8 mouse cellular contexts compared by ENCODE assay signal in genomic region chr4:45320159-45320816, GRCm38 (mm10). TPM values are rescaled to one million over a fixed set of nuclear protein-coding genes. Genes with fewer than 3 reads are reported as not detected.
DNase-seq lines count a peak whose midpoint lies in the region; ATAC-seq and TF ChIP-seq lines count a peak whose summit lies in the region.

No protein-coding gene starts in this region.

- H3K27ac ChIP-seq in bone marrow, adult 2 months (ENCODE audit: control insufficient read depth, insufficient read depth, low read depth, low read length, poor library complexity): peak overlapping the region; percentile 94
- H3K27ac ChIP-seq in embryonic facial prominence, embryonic 14.5 days (replicated peaks; ENCODE audit: low read depth, low read length): peak overlapping the region; percentile 77
- peak overlapping the region; percentile 79 for H3K27ac ChIP-seq in limb, embryonic 13.5 days
- H3K27ac ChIP-seq in midbrain, embryonic 15.5 days: peak overlapping the region; percentile 86

- DNase-seq in 416B (ENCODE audit: low read depth): peak; percentile 90
- DNase-seq in embryonic facial prominence, embryonic 14.5 days (ENCODE audit: low spot score): peak; percentile 88
- DNase-seq in heart, adult 8-10 months (ENCODE audit: low spot score): peak; percentile 86
- peak; percentile 84 to 88 for DNase-seq in kidney, adult 8-10 months
- peak; percentile 66 to 77 for DNase-seq in spleen, adult 18-20 months

- under 1% methylated on average over 56 of the region's 56 CpGs for WGBS in bone marrow, adult 2 months
- under 1% methylated on average over 32 of the region's 56 CpGs for WGBS in embryonic facial prominence, embryonic 14.5 days
- WGBS in limb, embryonic 13.5 days: under 1% methylated on average over 56 of the region's 56 CpGs
- WGBS in midbrain, embryonic 15.5 days: under 1% methylated on average over 54 of the region's 56 CpGs

- peak; percentile 93 for ATAC-seq in embryonic facial prominence, embryonic 14.5 days (ENCODE audit: low read depth)
- peak; percentile 75; the same call in 1 of the 2 replicates for ATAC-seq in limb, embryonic 13.5 days (ENCODE audit: low FRiP score, low read depth)
- ATAC-seq in midbrain, embryonic 15.5 days (replicated peaks): peak; percentile 94

- peak overlapping the region; percentile 67 for H3K4me2 ChIP-seq in embryonic facial prominence, embryonic 14.5 days (ENCODE audit: low read depth, low read length)
- H3K4me2 ChIP-seq in limb, embryonic 13.5 days (replicated peaks): peak overlapping the region; percentile 72
- peak overlapping the region; percentile 70 for H3K4me2 ChIP-seq in midbrain, embryonic 15.5 days

- peaks cover 30% of the 10 kb centered on the region for H3K36me3 ChIP-seq in embryonic facial prominence, embryonic 14.5 days (ENCODE audit: control insufficient read depth, insufficient read depth, low read length)
- H3K36me3 ChIP-seq in limb, embryonic 13.5 days: peaks cover 29% of the 10 kb centered on the region
- peaks cover 15% of the 10 kb centered on the region; the same call in 1 of the 2 replicates for H3K36me3 ChIP-seq in midbrain, embryonic 15.5 days (replicated peaks)

- peak overlapping the region; percentile 93 for H3K4me3 ChIP-seq in bone marrow, adult 2 months (replicated peaks; ENCODE audit: control insufficient read depth, low read depth, low read length)
- peak overlapping the region; percentile 99 for H3K4me3 ChIP-seq in embryonic facial prominence, embryonic 14.5 days (ENCODE audit: low read depth, low read length)
- peak overlapping the region; percentile 95 for H3K4me3 ChIP-seq in limb, embryonic 13.5 days
- H3K4me3 ChIP-seq in midbrain, embryonic 15.5 days: peak overlapping the region; percentile 81

- peaks cover 9% of the 10 kb centered on the region for H3K27me3 ChIP-seq in embryonic facial prominence, embryonic 14.5 days (replicated peaks; ENCODE audit: control insufficient read depth, insufficient read depth, low read length)
- peaks cover 14% of the 10 kb centered on the region for H3K27me3 ChIP-seq in limb, embryonic 13.5 days
- peaks cover 22% of the 10 kb centered on the region for H3K27me3 ChIP-seq in midbrain, embryonic 15.5 days (replicated peaks)

- H3K9me3 ChIP-seq in embryonic facial prominence, embryonic 14.5 days (ENCODE audit: control insufficient read depth, low read length): peaks cover 4% of the 10 kb centered on the region; the same call in 1 of the 2 replicates
- H3K9me3 ChIP-seq in limb, embryonic 13.5 days: no peaks in the 10 kb centered on the region
- H3K9me3 ChIP-seq in midbrain, embryonic 15.5 days: no peaks in the 10 kb centered on the region

- TF ChIP-seq POLR2A in bone marrow, adult 2 months (IDR thresholded peaks at IDR 0.05; ENCODE audit: borderline replicate concordance, control insufficient read depth, low read depth, low read length): peak; percentile 79; the same call in 1 of the 2 replicates

- peak overlapping the region; percentile 94 for H3K9ac ChIP-seq in embryonic facial prominence, embryonic 14.5 days (ENCODE audit: low read depth, low read length)
- H3K9ac ChIP-seq in limb, embryonic 13.5 days: peak overlapping the region; percentile 95
- peak overlapping the region; percentile 86 for H3K9ac ChIP-seq in midbrain, embryonic 15.5 days

- H3K4me1 ChIP-seq in bone marrow, adult 2 months (ENCODE audit: control insufficient read depth, insufficient read depth, low read length): no peaks in the 10 kb centered on the region; the same call in 1 of the 2 replicates
- peaks cover 8% of the 10 kb centered on the region for H3K4me1 ChIP-seq in embryonic facial prominence, embryonic 14.5 days (ENCODE audit: control insufficient read depth, insufficient read depth, low read length)
- peaks cover 16% of the 10 kb centered on the region for H3K4me1 ChIP-seq in limb, embryonic 13.5 days
- H3K4me1 ChIP-seq in midbrain, embryonic 15.5 days: peaks cover 17% of the 10 kb centered on the region

- TF ChIP-seq CTCF in bone marrow, adult 2 months (IDR thresholded peaks at IDR 0.05; ENCODE audit: control insufficient read depth, insufficient read depth, low read length): no peak

RNA-seq across cellular contexts. Expression of gene Dcaf10, which starts 21.6 kb away (rescaled TPM):
- 8.2 and 12.4 TPM in 2 replicates for polyA plus RNA-seq in bone marrow, adult 2 months (2011; ENCODE audit: insufficient read depth, insufficient read length, low replicate concordance, missing spikeins)
- polyA plus RNA-seq in embryonic facial prominence, embryonic 14.5 days (2014; fragmentation: Nextera tagmentation; extraction: Ambion mirVana): 18.5 and 18.6 TPM in 2 replicates
- total RNA-seq in heart, adult 8-10 months (2022): 10 to 100 TPM in 3 of 4 experiments, 1 to 10 TPM in 1; 9.8 to 12.5 (median 11.0) TPM
- 12.9 and 13.8 TPM in 2 replicates for polyA plus RNA-seq in limb, embryonic 13.5 days (2015; fragmentation: Nextera tagmentation; extraction: Ambion mirVana)
- 8.4 and 8.7 TPM in 2 replicates for polyA plus RNA-seq in midbrain, embryonic 15.5 days (2015; fragmentation: Nextera tagmentation; extraction: Ambion mirVana)

RNA-seq across cellular contexts. Expression of gene Exosc3, which starts 22.2 kb away (rescaled TPM):
- polyA plus RNA-seq in bone marrow, adult 2 months (2011; ENCODE audit: insufficient read depth, insufficient read length, low replicate concordance, missing spikeins): 26.6 and 43.1 TPM in 2 replicates
- 60.0 and 60.1 TPM in 2 replicates for polyA plus RNA-seq in embryonic facial prominence, embryonic 14.5 days (2014; fragmentation: Nextera tagmentation; extraction: Ambion mirVana)
- 10 to 100 TPM; 13.5 to 17.8 (median 15.3) TPM for total RNA-seq in heart, adult 8-10 months (2022)
- 74.0 and 79.1 TPM in 2 replicates for polyA plus RNA-seq in limb, embryonic 13.5 days (2015; fragmentation: Nextera tagmentation; extraction: Ambion mirVana)
- 30.1 and 34.9 TPM in 2 replicates for polyA plus RNA-seq in midbrain, embryonic 15.5 days (2015; fragmentation: Nextera tagmentation; extraction: Ambion mirVana)

RNA-seq across cellular contexts. Expression of gene Trmt10b, which starts 23.4 kb away (rescaled TPM):
- polyA plus RNA-seq in bone marrow, adult 2 months (2011; ENCODE audit: insufficient read depth, insufficient read length, low replicate concordance, missing spikeins): 0.75 and 18.5 TPM in 2 replicates
- polyA plus RNA-seq in embryonic facial prominence, embryonic 14.5 days (2014; fragmentation: Nextera tagmentation; extraction: Ambion mirVana): 18.7 and 20.0 TPM in 2 replicates
- 1 to 10 TPM; 2.7 to 6.8 (median 3.3) TPM for total RNA-seq in heart, adult 8-10 months (2022)
- polyA plus RNA-seq in limb, embryonic 13.5 days (2015; fragmentation: Nextera tagmentation; extraction: Ambion mirVana): 19.9 TPM in 2 replicates
- 24.1 and 24.2 TPM in 2 replicates for polyA plus RNA-seq in midbrain, embryonic 15.5 days (2015; fragmentation: Nextera tagmentation; extraction: Ambion mirVana)

Comparison
In these comparisons a context has a peak if more than half of its experiments do, and no peak if none do; other contexts are left out.
1. Peak in every context shown above with its lines: DNase-seq, ATAC-seq, H3K4me3 ChIP-seq and H3K27ac ChIP-seq.